Mouse (Mus musculus): ENCODE measurements around the gene Ap3d1. TPM values are rescaled to one million over a fixed set of nuclear protein-coding genes. Genes with fewer than 3 reads are reported as not detected.
A peak's percentile ranks its signal among the peaks of the same experiment; 100 is the strongest.

Gene Ap3d1
- total RNA-seq, 2 experiments from 2014 or later = 146 to 151 TPM

- intact Hi-C loops (cut with DNase I) = no loop called here
- DNase-seq (ENCODE audit: extremely low spot score in 1 of 2, low spot score in 2 of 2) = no peak
Measured at GRCm38 (mm10) chr10:80760596-80761524, 18.8 kb upstream of the Ap3d1 start.

- intact Hi-C loops (cut with DNase I) = no loop called here
- DNase-seq (ENCODE audit: extremely low spot score in 1 of 2, low spot score in 2 of 2) = no peak
Measured at GRCm38 (mm10) chr10:80758651-80759050, 16.6 kb upstream of the Ap3d1 start.

GRCm38 (mm10) chr10:80757717-80758116 is 15.7 kb upstream of the Ap3d1 start:
- intact Hi-C loops (cut with DNase I) = no loop called here
- DNase-seq (ENCODE audit: extremely low spot score in 1 of 2, low spot score in 2 of 2) = peak in 1 of 2 experiments; percentile 78

GRCm38 (mm10) chr10:80756967-80757366 is 14.9 kb upstream of the Ap3d1 start:
- intact Hi-C loops (cut with DNase I) = no loop called here
- DNase-seq (ENCODE audit: extremely low spot score in 1 of 2, low spot score in 2 of 2) = peak in 1 of 2 experiments; percentile 59

- intact Hi-C loops (cut with DNase I) = no loop called here
- DNase-seq (ENCODE audit: extremely low spot score in 1 of 2, low spot score in 2 of 2) = no peak
Measured at GRCm38 (mm10) chr10:80756509-80756908, 14.4 kb upstream of the Ap3d1 start.

- intact Hi-C loops (cut with DNase I) = no loop called here
- DNase-seq (ENCODE audit: extremely low spot score in 1 of 2, low spot score in 2 of 2) = no peak
Measured at GRCm38 (mm10) chr10:80756099-80756498, 14.0 kb upstream of the Ap3d1 start.

GRCm38 (mm10) chr10:80755291-80756015 is 13.4 kb upstream of the Ap3d1 start:
- intact Hi-C loops (cut with DNase I) = no loop called here

GRCm38 (mm10) chr10:80754594-80755290 is 12.7 kb upstream of the Ap3d1 start, which contains the start of gene Dot1l:
TSS of gene Dot1l (plus strand) at chr10:80755206.
- intact Hi-C loops (cut with DNase I) = no loop called here
- DNase-seq (ENCODE audit: extremely low spot score in 1 of 2, low spot score in 2 of 2) = peak; percentile 95 to 99

More at GRCm38 (mm10) chr10:80755291-80756015, 13.4 kb upstream of the Ap3d1 start:
- no peak for DNase-seq (ENCODE audit: extremely low spot score in 1 of 2, low spot score in 2 of 2)

- DNase-seq (ENCODE audit: extremely low spot score in 1 of 2, low spot score in 2 of 2) = peak; percentile 43 to 89
- intact Hi-C loops (cut with DNase I) = no loop called here
Measured at GRCm38 (mm10) chr10:80752079-80752625, 10.1 kb upstream of the Ap3d1 start.

GRCm38 (mm10) chr10:80751188-80751832 is 9.2 kb upstream of the Ap3d1 start:
- peak; percentile 49 to 77 for DNase-seq (ENCODE audit: extremely low spot score in 1 of 2, low spot score in 2 of 2)
- intact Hi-C loops (cut with DNase I) = no loop called here

- intact Hi-C loops (cut with DNase I) = loop anchor here (5.0 kb wide), 2 partner anchors 129 to 249 kb away; no protein-coding TSS in a partner anchor
- peak in 1 of 2 experiments; percentile 67 for DNase-seq (ENCODE audit: extremely low spot score in 1 of 2, low spot score in 2 of 2)
Measured at GRCm38 (mm10) chr10:80748609-80749008, 6.5 kb upstream of the Ap3d1 start.

- intact Hi-C loops (cut with DNase I) = loop anchor here (5.0 kb wide), 2 partner anchors 130 to 250 kb away; no protein-coding TSS in a partner anchor
- peak; percentile 59 to 84 for DNase-seq (ENCODE audit: extremely low spot score in 1 of 2, low spot score in 2 of 2)
Measured at GRCm38 (mm10) chr10:80747410-80747809, 5.3 kb upstream of the Ap3d1 start.

- intact Hi-C loops (cut with DNase I) = no loop called here
- peak in 1 of 2 experiments; percentile 77 for DNase-seq (ENCODE audit: extremely low spot score in 1 of 2, low spot score in 2 of 2)
Measured at GRCm38 (mm10) chr10:80744262-80744661, 2.2 kb upstream of the Ap3d1 start.

GRCm38 (mm10) chr10:80741634-80742179 is 357 bp downstream of the Ap3d1 start:
- DNase-seq (ENCODE audit: extremely low spot score in 1 of 2, low spot score in 2 of 2) = no peak
- intact Hi-C loops (cut with DNase I) = no loop called here

GRCm38 (mm10) chr10:80741146-80741545 is 918 bp downstream of the Ap3d1 start:
- intact Hi-C loops (cut with DNase I) = no loop called here
- DNase-seq (ENCODE audit: extremely low spot score in 1 of 2, low spot score in 2 of 2) = peak in 1 of 2 experiments; percentile 31

- intact Hi-C loops (cut with DNase I) = no loop called here
- no peak for DNase-seq (ENCODE audit: extremely low spot score in 1 of 2, low spot score in 2 of 2)
Measured at GRCm38 (mm10) chr10:80738657-80739056, 3.4 kb downstream of the Ap3d1 start.

- no peak for DNase-seq (ENCODE audit: extremely low spot score in 1 of 2, low spot score in 2 of 2)
- intact Hi-C loops (cut with DNase I) = no loop called here
Measured at GRCm38 (mm10) chr10:80736731-80737130, 5.3 kb downstream of the Ap3d1 start.

- no peak for DNase-seq (ENCODE audit: extremely low spot score in 1 of 2, low spot score in 2 of 2)
- intact Hi-C loops (cut with DNase I) = no loop called here
Measured at GRCm38 (mm10) chr10:80732611-80733101, 9.4 kb downstream of the Ap3d1 start.
